27 mouse cellular contexts compared by ENCODE assay signal in the genomic region with DNA sequence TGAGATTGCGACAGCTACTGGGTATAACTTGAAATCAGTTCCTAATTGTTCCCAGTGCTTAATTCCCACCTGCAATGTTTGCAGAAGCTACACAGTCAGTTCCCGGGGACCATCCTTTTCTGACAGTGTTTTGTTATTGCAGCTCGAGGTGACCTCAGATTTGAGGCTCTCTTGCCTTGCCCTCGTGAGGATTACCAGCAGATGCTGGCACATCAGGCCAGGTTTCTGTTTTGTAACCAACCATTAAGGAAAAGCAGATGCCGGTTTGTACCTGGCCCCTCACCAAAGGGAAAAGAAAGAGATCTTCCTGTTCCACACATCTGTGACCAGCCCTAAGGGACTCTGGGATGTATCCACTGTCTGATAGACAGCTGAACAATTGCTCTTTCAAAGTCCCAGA.
"Had no signal": no experiment of that assay in that cellular context is flagged by ENCODE, and none has a peak within 500 bp of the region (broad histone marks: within the 10 kb centered on the region; RNA-seq: fewer than 3 reads in every experiment).

No protein-coding gene starts in this region.

- ATAC-seq: forebrain, embryonic 13.5 days; forebrain, embryonic 14.5 days; forebrain, embryonic 15.5 days; forebrain, embryonic 16.5 days; forebrain, postnatal 0 days had no signal

- H3K27ac ChIP-seq: embryonic facial prominence, embryonic 10.5 days; embryonic facial prominence, embryonic 12.5 days; embryonic facial prominence, embryonic 13.5 days; embryonic facial prominence, embryonic 15.5 days; forebrain, embryonic 10.5 days; forebrain, embryonic 12.5 days; forebrain, embryonic 13.5 days; forebrain, embryonic 15.5 days had no signal

- H3K36me3 ChIP-seq: embryonic facial prominence, embryonic 10.5 days; embryonic facial prominence, embryonic 12.5 days; embryonic facial prominence, embryonic 13.5 days; embryonic facial prominence, embryonic 15.5 days; forebrain, embryonic 12.5 days; forebrain, embryonic 15.5 days had no signal

- H3K4me2 ChIP-seq: embryonic facial prominence, embryonic 12.5 days; embryonic facial prominence, embryonic 13.5 days; embryonic facial prominence, embryonic 15.5 days; forebrain, embryonic 12.5 days; forebrain, embryonic 13.5 days; forebrain, embryonic 15.5 days had no signal

- H3K4me3 ChIP-seq: embryonic facial prominence, embryonic 10.5 days; embryonic facial prominence, embryonic 12.5 days; embryonic facial prominence, embryonic 13.5 days; embryonic facial prominence, embryonic 15.5 days; forebrain, embryonic 10.5 days; forebrain, embryonic 12.5 days; forebrain, embryonic 13.5 days; forebrain, embryonic 15.5 days; gastrocnemius, adult 2 months had no signal

- H3K27me3 ChIP-seq: embryonic facial prominence, embryonic 13.5 days; embryonic facial prominence, embryonic 15.5 days; forebrain, embryonic 13.5 days; forebrain, embryonic 15.5 days had no signal

- H3K9me3 ChIP-seq: embryonic facial prominence, embryonic 10.5 days; embryonic facial prominence, embryonic 12.5 days; embryonic facial prominence, embryonic 15.5 days; forebrain, embryonic 10.5 days; forebrain, embryonic 12.5 days; forebrain, embryonic 13.5 days; forebrain, embryonic 15.5 days had no signal

- H3K4me1 ChIP-seq: embryonic facial prominence, embryonic 12.5 days; embryonic facial prominence, embryonic 13.5 days had no signal

- H3K9ac ChIP-seq: embryonic facial prominence, embryonic 12.5 days; embryonic facial prominence, embryonic 13.5 days; embryonic facial prominence, embryonic 15.5 days; forebrain, embryonic 12.5 days; forebrain, embryonic 13.5 days; forebrain, embryonic 15.5 days; forebrain, postnatal 0 days had no signal

- DNase-seq: cerebellum, adult 18-20 months; cerebellum, adult 2 months; cerebellum, adult 8-10 months; cerebellum, adult 9-10 months; cerebellum, adult 9-11 months; cerebellum, postnatal 10 days; cerebellum, postnatal 14 days; cerebellum, postnatal 25 days; cerebellum, postnatal 36 days; embryo, embryonic 11 days; forebrain, postnatal 0 days; gastrocnemius, adult 2 months; gastrocnemius, postnatal 10 days; gastrocnemius, postnatal 14 days; gastrocnemius, postnatal 25 days; gastrocnemius, postnatal 36 days; heart, adult 18-20 months had no signal
